Mouse (Mus musculus): ENCODE measurements around the gene Fam177a. TPM values are rescaled to one million over a fixed set of nuclear protein-coding genes. Genes with fewer than 3 reads are reported as not detected.
A peak's percentile ranks its signal among the peaks of the same experiment; 100 is the strongest.
"Not testable (repeated sequence)": the region's sequence is repeated elsewhere in the genome, so short reads cannot be mapped to it uniquely, and the experiment has no call there.

The Fam177a gene
- 6.8 and 7.5 TPM in 2 replicates for polyA plus RNA-seq (2015; fragmentation: Nextera tagmentation; extraction: Ambion mirVana)

DNA sequence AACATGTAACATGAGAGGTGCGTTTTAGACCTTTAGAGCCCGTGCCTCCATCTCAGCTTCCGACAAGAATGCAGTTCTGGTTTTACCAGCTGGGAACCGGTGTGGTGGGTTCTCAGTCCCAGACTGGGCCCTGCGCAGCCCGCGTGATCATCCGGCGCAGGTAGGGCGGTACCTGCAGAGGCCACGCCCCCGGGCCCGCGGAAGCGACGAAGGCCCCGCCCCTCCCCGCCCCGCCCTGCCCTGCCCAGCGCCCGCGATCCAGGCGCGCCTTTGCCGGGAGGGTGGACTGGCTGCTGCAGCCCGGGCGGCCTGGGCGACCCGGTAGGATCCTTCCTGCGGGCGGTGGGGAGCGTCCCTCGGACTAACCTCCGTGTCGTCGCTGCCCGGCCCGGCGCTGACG, at the start of gene Fam177a:
Gene Fam177a (plus strand): TSS at position 228 of the 400 bp plus-strand sequence.
- no CpG with 5 or more reads among the region's 40 CpGs for WGBS (ENCODE audit: insufficient replicate concordance)
- not testable (repeated sequence) for H3K27me3 ChIP-seq (ENCODE audit: insufficient read depth, low read length); H3K4me2 ChIP-seq (ENCODE audit: low read depth, low read length); H3K4me3 ChIP-seq (ENCODE audit: low read depth, low read length); H3K4me1 ChIP-seq (ENCODE audit: insufficient read depth); H3K36me3 ChIP-seq (replicated peaks; ENCODE audit: insufficient read depth, low read length); H3K27ac ChIP-seq (ENCODE audit: low read depth); H3K9ac ChIP-seq (replicated peaks); DNase-seq; H3K9me3 ChIP-seq (ENCODE audit: low read length)
- peak; percentile 99 for ATAC-seq

GRCm38 (mm10) chr12:55075296-55075695, 49.0 kb upstream of the Fam177a start:
- no peak overlapping the region for H3K9ac ChIP-seq (replicated peaks)
- H3K27ac ChIP-seq (ENCODE audit: low read depth), result no peak overlapping the region
- no peak for ATAC-seq
- no peaks in the 10 kb centered on the region for H3K27me3 ChIP-seq (ENCODE audit: insufficient read depth, low read length)
- no peak overlapping the region for H3K4me3 ChIP-seq (ENCODE audit: low read depth, low read length)
- no peaks in the 10 kb centered on the region for H3K36me3 ChIP-seq (replicated peaks; ENCODE audit: insufficient read depth, low read length)
- peaks cover 16% of the 10 kb centered on the region for H3K4me1 ChIP-seq (ENCODE audit: insufficient read depth)
- TF ChIP-seq CTCF (IDR thresholded peaks at IDR 0.05; ENCODE audit: low read depth) (no peak), EP300 (IDR thresholded peaks at IDR 0.05; ENCODE audit: low read depth) (no peak)
- no peak for DNase-seq
- 90% methylated on average over 2 of the region's 2 CpGs for WGBS (ENCODE audit: insufficient replicate concordance)
- no peaks in the 10 kb centered on the region for H3K9me3 ChIP-seq (ENCODE audit: low read length)
- no peak overlapping the region for H3K4me2 ChIP-seq (ENCODE audit: low read depth, low read length)

- H3K9me3 ChIP-seq (ENCODE audit: low read length); H3K27me3 ChIP-seq (ENCODE audit: insufficient read depth, low read length); H3K27ac ChIP-seq (ENCODE audit: low read depth); H3K36me3 ChIP-seq (replicated peaks; ENCODE audit: insufficient read depth, low read length); H3K9ac ChIP-seq (replicated peaks); H3K4me3 ChIP-seq (ENCODE audit: low read depth, low read length); ATAC-seq; DNase-seq: not testable (repeated sequence)
- H3K4me1 ChIP-seq (ENCODE audit: insufficient read depth), result peaks cover 12% of the 10 kb centered on the region
- peak; percentile 56 for TF ChIP-seq CTCF (IDR thresholded peaks at IDR 0.05; ENCODE audit: low read depth)
- H3K4me2 ChIP-seq (ENCODE audit: low read depth, low read length), result peak overlapping the region; percentile 79; the same call in 1 of the 2 replicates
- 27% methylated on average over 2 of the region's 2 CpGs for WGBS (ENCODE audit: insufficient replicate concordance)
Measured at GRCm38 (mm10) chr12:55078706-55079105, 45.6 kb upstream of the Fam177a start.

- peak; percentile 99 for DNase-seq
Measured at GRCm38 (mm10) chr12:55079726-55080600, 44.3 kb upstream of the Fam177a start, which contains the start of the genes 2700097O09Rik and Srp54a. TSS of gene 2700097O09Rik (minus strand) at chr12:55080110. TSS of gene Srp54a (plus strand) at chr12:55080262.

GRCm38 (mm10) chr12:55080601-55080942, 43.7 kb upstream of the Fam177a start:
- DNase-seq; H3K36me3 ChIP-seq (replicated peaks; ENCODE audit: insufficient read depth, low read length); H3K9me3 ChIP-seq (ENCODE audit: low read length); H3K27me3 ChIP-seq (ENCODE audit: insufficient read depth, low read length): not testable (repeated sequence)
- peaks cover 11% of the 10 kb centered on the region for H3K4me1 ChIP-seq (ENCODE audit: insufficient read depth)
- under 1% methylated on average over 25 of the region's 25 CpGs for WGBS (ENCODE audit: insufficient replicate concordance)
- H3K4me2 ChIP-seq (ENCODE audit: low read depth, low read length), result peak overlapping the region; percentile 68
- H3K9ac ChIP-seq (replicated peaks), result peak overlapping the region; percentile 97
- peak overlapping the region; percentile 96 for H3K27ac ChIP-seq (ENCODE audit: low read depth)
- peak; percentile 39 for ATAC-seq
- H3K4me3 ChIP-seq (ENCODE audit: low read depth, low read length), result peak overlapping the region; percentile 75

More at GRCm38 (mm10) chr12:55079726-55080600, 44.3 kb upstream of the Fam177a start, which contains the start of the genes 2700097O09Rik and Srp54a:
- peak within 1 kb of the TSS; percentile 97 for H3K9ac ChIP-seq (replicated peaks)
- H3K4me2 ChIP-seq (ENCODE audit: low read depth, low read length), result peak within 1 kb of the TSS; percentile 79
- peak; percentile 97 for ATAC-seq
- H3K4me1 ChIP-seq (ENCODE audit: insufficient read depth), result peaks cover 11% of the 10 kb centered on the region
- peak within 1 kb of the TSS; percentile 75 for H3K4me3 ChIP-seq (ENCODE audit: low read depth, low read length)
- H3K27me3 ChIP-seq (ENCODE audit: insufficient read depth, low read length); H3K9me3 ChIP-seq (ENCODE audit: low read length); H3K36me3 ChIP-seq (replicated peaks; ENCODE audit: insufficient read depth, low read length): not testable (repeated sequence)
- peak; percentile 23; the same call in 1 of the 2 replicates for TF ChIP-seq EP300 (IDR thresholded peaks at IDR 0.05; ENCODE audit: low read depth)
- H3K27ac ChIP-seq (ENCODE audit: low read depth), result peak within 1 kb of the TSS; percentile 96
- under 1% methylated on average over 60 of the region's 60 CpGs for WGBS (ENCODE audit: insufficient replicate concordance)

GRCm38 (mm10) chr12:55092127-55092526, 32.1 kb upstream of the Fam177a start:
- 100% methylated on average over 1 of the region's 7 CpGs for WGBS (ENCODE audit: insufficient replicate concordance)
- DNase-seq; H3K27me3 ChIP-seq (ENCODE audit: insufficient read depth, low read length); H3K4me1 ChIP-seq (ENCODE audit: insufficient read depth); H3K9me3 ChIP-seq (ENCODE audit: low read length); H3K9ac ChIP-seq (replicated peaks); ATAC-seq; H3K4me3 ChIP-seq (ENCODE audit: low read depth, low read length); H3K4me2 ChIP-seq (ENCODE audit: low read depth, low read length); H3K27ac ChIP-seq (ENCODE audit: low read depth); H3K36me3 ChIP-seq (replicated peaks; ENCODE audit: insufficient read depth, low read length): not testable (repeated sequence)

DNA sequence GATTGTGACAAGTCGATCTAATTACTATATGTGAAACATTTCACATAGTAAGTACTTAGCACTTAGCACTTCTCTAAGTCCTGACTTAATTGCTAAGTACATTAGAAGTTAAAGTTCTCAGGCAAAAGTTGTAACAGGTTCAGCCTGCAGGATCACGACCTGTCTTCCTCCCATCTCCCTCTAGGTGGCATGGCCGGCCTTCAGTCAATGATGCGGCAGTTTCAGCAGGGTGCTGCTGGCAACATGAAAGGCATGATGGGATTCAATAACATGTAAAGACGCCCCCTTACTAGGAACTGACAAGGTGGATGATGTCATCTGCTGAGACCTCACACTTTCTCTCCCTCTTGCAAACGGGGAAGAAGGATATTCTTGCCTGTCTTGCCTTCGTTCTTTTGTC, 11.7 kb upstream of the Fam177a start:
- H3K9me3 ChIP-seq (ENCODE audit: low read length); H3K27me3 ChIP-seq (ENCODE audit: insufficient read depth, low read length); H3K27ac ChIP-seq (ENCODE audit: low read depth); H3K4me3 ChIP-seq (ENCODE audit: low read depth, low read length); H3K36me3 ChIP-seq (replicated peaks; ENCODE audit: insufficient read depth, low read length); DNase-seq; H3K4me2 ChIP-seq (ENCODE audit: low read depth, low read length); H3K4me1 ChIP-seq (ENCODE audit: insufficient read depth); H3K9ac ChIP-seq (replicated peaks): not testable (repeated sequence)
- 0 out of 2 replicates have a peak, but pooled peaks have one; percentile 27 for ATAC-seq
- no CpG with 5 or more reads among the region's 7 CpGs for WGBS (ENCODE audit: insufficient replicate concordance)

DNA sequence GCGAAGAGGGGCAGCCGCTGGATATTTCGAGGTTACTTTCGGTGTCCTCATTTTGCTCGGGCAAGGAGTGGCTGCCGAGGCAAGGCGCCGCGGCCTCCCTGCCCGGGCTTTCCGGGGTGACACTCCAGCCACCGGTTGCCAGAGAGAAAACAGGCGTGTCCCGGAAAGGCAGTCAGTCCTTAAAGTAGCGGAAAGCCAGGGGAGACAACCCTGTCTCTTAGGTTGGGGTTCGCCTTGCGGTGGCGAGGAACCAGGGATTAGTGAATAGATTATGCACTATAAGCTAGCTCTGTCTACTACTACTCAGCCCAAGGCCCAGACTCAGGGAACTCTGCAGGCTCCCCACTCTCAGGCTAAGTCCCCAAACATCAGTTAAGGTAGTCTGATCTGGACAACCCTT, 462 bp downstream of the Fam177a start:
- not testable (repeated sequence) for H3K27me3 ChIP-seq (ENCODE audit: insufficient read depth, low read length); H3K27ac ChIP-seq (ENCODE audit: low read depth); DNase-seq; H3K36me3 ChIP-seq (replicated peaks; ENCODE audit: insufficient read depth, low read length); H3K9ac ChIP-seq (replicated peaks); H3K9me3 ChIP-seq (ENCODE audit: low read length); H3K4me3 ChIP-seq (ENCODE audit: low read depth, low read length); H3K4me1 ChIP-seq (ENCODE audit: insufficient read depth); H3K4me2 ChIP-seq (ENCODE audit: low read depth, low read length)
- peak; percentile 77 for ATAC-seq
- no CpG with 5 or more reads among the region's 18 CpGs for WGBS (ENCODE audit: insufficient replicate concordance)

DNA sequence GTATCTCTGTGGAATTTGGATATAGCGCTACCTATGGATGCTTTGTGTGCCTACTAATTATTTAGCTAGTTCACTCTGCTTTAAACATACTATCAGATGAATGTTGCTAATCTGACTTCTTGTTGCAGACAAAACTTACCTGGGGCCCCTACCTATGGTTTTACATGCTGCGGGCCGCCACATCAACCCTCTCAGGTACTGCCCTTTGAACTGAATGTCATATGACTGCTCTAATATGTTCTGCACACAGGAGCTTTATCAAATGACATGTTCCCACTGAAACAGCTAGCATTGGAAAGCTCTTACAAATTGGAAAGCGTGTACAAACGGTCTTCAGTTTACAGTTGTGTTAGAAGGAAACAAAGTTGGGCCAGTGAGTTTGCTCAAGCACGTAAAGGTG, 11.3 kb downstream of the Fam177a start:
- H3K4me3 ChIP-seq (ENCODE audit: low read depth, low read length); H3K27ac ChIP-seq (ENCODE audit: low read depth); DNase-seq; H3K9ac ChIP-seq (replicated peaks); ATAC-seq; H3K4me1 ChIP-seq (ENCODE audit: insufficient read depth); H3K36me3 ChIP-seq (replicated peaks; ENCODE audit: insufficient read depth, low read length); H3K27me3 ChIP-seq (ENCODE audit: insufficient read depth, low read length); H3K4me2 ChIP-seq (ENCODE audit: low read depth, low read length); H3K9me3 ChIP-seq (ENCODE audit: low read length): not testable (repeated sequence)
- no CpG with 5 or more reads among the region's 6 CpGs for WGBS (ENCODE audit: insufficient replicate concordance)

All from liver, postnatal 0 days (tissue).